Mouse (Mus musculus): Measurements from ENCODE around the gene Tmem204.

DNA sequence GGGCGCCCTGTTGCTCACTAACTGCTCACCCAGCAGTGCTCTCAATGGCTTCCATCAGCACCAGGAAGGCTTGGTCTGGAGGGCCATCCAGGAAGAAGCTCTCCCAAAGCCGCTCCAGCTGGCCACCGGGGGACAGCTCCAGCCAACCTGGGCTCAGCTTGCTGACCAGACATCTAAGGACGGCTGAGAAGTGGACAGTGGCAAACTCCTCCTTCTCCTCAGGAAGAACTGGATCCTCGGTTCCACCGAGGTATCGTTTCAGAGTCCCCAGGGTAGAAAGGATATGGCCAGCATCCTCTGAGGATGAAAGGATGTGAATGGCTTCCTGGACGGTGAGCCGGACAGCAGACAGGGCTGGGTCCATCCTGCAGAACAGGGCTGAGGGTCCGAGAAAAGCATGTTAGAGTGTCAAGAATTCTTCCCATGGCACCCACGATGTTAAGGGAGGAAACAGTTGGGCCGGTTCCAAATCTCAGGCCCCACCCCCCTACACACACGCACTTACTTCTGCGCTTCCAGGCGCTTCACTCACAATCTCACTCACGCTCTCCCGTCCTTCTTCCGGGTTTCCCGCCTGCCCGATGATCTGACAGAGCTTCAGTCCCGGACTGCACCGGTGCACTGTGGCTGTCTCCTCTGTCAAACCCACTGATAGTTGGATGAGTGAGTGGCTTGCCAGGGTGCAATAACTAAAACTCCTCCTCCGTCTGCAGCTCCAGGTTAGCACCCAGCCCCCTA lies 31.7 kb upstream of the Tmem204 start:
- no peak for TF ChIP-seq CTCF (IDR thresholded peaks at IDR 0.05; ENCODE audit: insufficient read depth, low read depth, low read length)
- TF ChIP-seq POLR2A (IDR thresholded peaks at IDR 0.05; ENCODE audit: insufficient read depth, low read depth, low read length) = no peak
